In genomic region chr11:63671816-63672215, GRCm38 (mm10) we compare ENCODE assay signal across 16 mouse cellular contexts.
"Had no signal": no experiment of that assay in that cellular context is flagged by ENCODE, and none has a peak within 500 bp of the region (broad histone marks: within the 10 kb centered on the region; RNA-seq: fewer than 3 reads in every experiment).

No protein-coding gene starts in this region.

- ATAC-seq: midbrain, embryonic 16.5 days had no signal

- H3K4me2 ChIP-seq: midbrain, embryonic 12.5 days; neural tube, embryonic 13.5 days; neural tube, embryonic 15.5 days; stomach, embryonic 15.5 days had no signal

- H3K9me3 ChIP-seq: midbrain, embryonic 10.5 days; midbrain, embryonic 12.5 days; neural tube, embryonic 13.5 days; neural tube, embryonic 15.5 days; stomach, embryonic 15.5 days had no signal

- H3K27ac ChIP-seq: liver, embryonic 14.5 days; midbrain, embryonic 10.5 days; midbrain, embryonic 12.5 days; neural tube, embryonic 13.5 days; neural tube, embryonic 15.5 days; stomach, embryonic 15.5 days; stomach, postnatal 0 days had no signal

- H3K36me3 ChIP-seq: midbrain, embryonic 10.5 days; midbrain, embryonic 12.5 days; neural tube, embryonic 13.5 days; neural tube, embryonic 15.5 days; stomach, embryonic 15.5 days had no signal

- H3K27me3 ChIP-seq: neural tube, embryonic 13.5 days; neural tube, embryonic 15.5 days; stomach, embryonic 15.5 days had no signal

- DNase-seq: lung, adult 18-20 months; lung, postnatal 4 days; midbrain, embryonic 14.5 days; right cerebral cortex, postnatal 14 days; thymus, adult 2 months; thymus, postnatal 25 days; thymus, postnatal 4 days had no signal

- H3K4me1 ChIP-seq: midbrain, embryonic 12.5 days; neural tube, embryonic 13.5 days; neural tube, embryonic 15.5 days; stomach, embryonic 15.5 days had no signal

- H3K4me3 ChIP-seq: midbrain, embryonic 10.5 days; midbrain, embryonic 12.5 days; myocyte; neural tube, embryonic 13.5 days; neural tube, embryonic 15.5 days; stomach, embryonic 15.5 days had no signal

- H3K9ac ChIP-seq: liver, embryonic 14.5 days; midbrain, embryonic 12.5 days; neural tube, embryonic 13.5 days; neural tube, embryonic 15.5 days; stomach, embryonic 15.5 days had no signal
